Mouse (Mus musculus): ENCODE measurements around the gene Kcnk6.
A peak's percentile ranks its signal among the peaks of the same experiment; 100 is the strongest.

The Kcnk6 gene

DNA sequence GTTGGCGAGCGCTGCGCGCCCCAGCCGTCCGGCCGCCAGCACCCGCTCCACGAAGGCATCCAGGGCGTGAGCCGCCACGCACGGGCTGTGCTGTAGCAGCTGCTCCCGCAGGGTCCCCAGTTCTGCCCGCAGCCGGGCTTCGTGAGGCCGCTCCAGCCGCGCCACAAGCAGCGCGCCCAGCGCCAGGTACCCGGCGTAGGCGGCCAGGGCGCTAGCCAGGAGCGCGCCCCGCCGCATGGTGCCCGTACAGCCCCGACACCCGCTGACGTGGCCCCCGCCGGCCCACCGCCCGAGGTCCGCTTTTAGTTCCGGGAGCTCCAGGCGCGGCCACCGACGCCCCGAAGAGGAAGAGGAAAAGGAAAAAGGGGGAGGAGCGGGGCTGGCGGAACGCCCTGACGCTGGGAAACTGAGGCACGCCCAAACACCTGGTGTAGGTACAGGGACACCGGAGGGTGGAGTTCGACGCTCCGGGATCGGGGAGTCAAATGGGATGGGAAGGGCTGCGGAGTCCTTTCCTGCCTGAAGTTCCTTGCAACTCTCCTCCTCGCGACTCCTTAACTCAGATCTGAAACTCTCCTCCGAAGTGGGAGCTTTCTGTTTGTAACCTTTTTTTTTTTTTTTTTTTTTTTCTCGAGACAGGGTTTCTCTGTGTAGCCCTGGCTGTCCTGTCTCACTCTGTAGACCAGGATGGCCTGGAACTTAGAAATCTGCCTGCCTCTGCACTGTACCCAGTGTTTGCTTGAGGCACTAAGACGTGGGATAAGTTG lies at the start of gene Kcnk6:
Gene Kcnk6, minus strand, starts transcription at position 269 of the 767 bp plus-strand sequence.
- DNase-seq, result peak; percentile 72

DNA sequence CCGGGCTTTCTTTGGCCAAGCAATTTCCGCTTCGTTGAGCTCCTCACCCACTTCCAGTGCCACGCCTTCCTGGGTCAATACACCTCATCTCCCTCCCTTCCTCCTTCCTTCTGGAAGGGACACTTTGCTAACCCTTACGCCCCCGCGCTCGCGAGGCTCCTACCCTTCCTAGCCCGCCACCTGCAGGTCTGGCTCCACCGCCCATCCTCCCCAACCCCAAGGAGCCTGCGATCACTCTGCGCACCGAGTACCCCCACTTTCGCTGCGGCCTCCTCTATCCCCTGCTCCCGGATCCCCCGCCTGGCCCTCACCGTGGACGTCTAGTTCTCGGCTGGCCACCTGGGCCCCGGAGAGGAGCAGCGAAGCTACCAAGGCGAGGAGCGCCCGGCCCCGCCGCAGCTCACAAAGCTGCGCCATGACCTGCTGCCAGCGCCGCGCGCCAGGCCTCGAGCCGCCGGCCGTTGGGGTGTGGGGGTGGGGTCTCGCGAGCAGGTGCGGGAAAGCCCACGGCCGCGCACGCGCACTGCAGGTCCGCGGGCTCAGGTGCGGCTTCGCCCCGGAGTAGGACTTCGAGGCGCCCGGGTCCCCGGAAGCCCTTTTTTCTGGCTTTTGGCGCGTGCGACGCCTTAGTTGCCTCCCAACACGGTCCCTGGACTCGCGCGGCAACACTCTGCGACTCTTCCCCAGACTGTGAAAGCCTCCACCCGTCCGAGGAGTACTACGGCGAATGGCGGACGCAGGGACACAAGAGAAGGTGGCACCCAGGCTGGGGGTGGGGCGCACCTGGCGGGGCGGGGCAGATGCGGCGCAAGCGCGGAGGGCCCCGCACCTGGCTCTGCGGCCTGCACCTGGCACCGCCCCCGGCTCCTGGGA lies 49.1 kb upstream of the Kcnk6 start, which contains the start of gene Spint2:
Gene Spint2, minus strand, starts transcription at position 712 of the 873 bp plus-strand sequence.
- peak; percentile 93 for DNase-seq

DNA sequence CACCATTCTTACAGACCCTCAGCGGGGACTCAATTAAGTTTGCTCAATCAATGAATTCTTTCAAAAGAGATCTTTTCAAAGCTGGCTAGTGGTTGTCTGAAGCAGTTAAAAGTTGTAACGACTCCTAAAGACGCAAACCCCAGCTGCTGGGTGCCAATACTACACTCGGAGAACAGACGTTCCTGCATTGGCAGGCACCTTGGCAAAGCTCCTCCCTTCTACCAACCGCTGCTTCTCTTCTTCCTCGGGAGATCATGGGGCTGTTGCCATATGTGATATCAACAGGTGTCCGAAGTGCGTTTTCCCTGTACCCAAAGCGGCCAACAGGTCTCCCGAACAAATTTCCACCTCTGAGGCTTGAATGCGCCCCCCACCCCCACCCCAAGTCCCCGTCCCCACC lies 48.5 kb upstream of the Kcnk6 start:
- DNase-seq, result no peak

DNA sequence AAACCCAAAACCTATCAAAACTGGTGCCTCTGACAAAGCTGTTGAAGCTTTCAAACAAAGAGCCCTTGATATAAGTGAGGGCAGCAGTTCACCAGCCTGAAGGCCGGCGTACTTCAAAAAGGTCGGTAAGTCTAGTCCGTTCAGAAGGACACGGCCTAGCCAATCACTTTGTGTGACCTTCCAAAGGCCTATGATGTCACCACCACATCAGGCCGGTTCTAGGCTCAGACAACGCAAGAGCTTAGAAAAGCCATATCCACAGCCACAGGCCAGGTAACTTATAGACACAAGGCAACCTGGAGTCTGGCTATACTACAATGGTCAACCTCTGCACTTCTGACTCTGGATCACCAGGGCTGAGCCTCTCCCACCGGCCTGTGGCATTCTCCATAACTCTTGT lies 47.6 kb upstream of the Kcnk6 start:
- DNase-seq, result no peak

DNA sequence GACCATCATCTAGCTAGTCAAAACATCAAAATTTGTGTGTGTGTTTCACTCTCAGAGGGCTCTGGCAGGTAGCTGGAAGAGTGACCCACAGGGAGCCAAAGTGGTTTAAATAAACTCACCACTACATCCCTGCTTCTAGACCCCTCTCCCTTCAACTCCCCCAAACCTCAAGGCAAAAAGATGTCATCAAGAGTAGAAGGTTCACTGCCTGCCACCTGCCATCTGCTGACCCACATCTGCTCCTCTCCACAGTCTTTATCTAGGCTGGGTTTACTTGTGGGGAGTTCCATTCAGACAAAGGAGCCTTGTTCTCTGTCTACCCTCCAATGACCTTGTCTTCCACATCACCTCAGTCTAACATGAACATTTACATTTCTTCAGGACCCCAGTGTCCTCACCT lies 46.9 kb upstream of the Kcnk6 start:
- no peak for DNase-seq

DNA sequence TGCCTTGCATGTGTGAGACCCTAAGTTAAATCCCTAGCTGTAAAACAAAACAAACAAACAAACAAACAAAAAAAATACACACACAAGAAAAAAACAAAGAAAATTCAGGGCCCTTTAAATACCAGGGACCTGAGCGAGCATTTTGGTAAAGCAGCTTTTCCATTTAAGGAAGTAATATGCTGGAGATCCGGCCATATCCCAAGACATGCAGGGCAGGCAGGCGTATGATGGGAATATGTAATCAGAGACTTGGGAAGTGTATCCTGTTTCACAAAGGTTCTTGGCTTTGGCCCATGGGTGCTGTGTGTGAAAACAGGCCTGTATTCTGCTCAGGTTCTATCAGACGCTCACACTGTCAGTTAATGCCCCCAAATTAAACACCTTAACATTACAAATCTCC lies 45.2 kb upstream of the Kcnk6 start:
- no peak for DNase-seq

DNA sequence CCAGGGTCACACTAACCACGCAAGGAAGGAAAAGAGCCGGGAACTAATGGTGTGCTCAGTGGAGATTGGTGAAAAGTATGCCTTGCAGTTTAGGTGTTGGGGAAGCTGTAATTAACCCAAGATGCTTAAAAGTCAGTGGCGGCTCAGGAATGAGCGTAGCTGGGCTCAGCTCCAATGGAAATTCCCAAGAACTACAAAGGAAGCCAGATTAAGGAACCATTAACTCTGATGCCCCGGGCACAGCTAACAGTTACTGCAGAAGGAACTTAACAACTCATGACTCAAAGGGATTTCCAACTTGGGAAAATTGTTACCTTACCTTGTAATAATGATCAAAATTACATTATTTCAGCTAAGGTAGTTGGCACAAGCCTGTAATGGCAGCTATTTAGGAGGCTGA lies 44.4 kb upstream of the Kcnk6 start:
- DNase-seq, result peak; percentile 67

DNA sequence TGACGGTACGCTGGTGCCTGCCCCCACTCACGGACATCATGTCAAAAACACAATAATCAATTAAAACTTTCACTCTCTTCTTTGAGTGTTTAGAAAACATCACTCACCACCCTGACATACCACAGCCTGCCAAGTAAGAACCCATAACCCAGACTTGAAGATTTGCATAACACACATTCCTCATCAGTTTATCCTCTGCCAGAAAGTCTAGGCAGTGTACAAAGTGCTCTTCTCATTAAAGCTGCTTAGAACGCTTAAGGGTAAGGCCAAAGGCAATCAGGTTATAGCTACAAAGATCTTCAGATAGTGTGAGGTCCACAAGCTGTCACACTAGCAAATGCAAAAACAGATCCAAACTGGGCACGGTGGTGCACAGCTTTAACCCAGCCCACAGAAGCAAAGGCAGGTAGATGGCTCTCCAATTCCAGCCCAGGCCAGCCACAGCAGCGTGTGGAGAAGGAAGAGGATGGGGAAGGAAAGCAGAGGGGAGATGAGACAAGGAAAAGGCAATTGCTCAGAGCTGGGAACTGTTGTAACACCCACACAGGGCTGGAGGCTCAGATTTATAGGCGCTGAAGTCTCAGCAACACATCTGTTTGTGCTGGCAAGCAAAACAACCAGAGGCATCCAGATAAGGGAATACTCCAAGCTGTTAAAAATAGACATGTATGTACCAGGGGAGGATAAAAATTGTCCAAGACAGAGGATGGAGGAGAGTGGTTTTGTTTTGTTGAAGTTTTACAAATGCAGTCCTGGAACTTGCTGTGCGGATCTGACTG lies 39.6 kb upstream of the Kcnk6 start:
- peak; percentile 42 for DNase-seq

DNA sequence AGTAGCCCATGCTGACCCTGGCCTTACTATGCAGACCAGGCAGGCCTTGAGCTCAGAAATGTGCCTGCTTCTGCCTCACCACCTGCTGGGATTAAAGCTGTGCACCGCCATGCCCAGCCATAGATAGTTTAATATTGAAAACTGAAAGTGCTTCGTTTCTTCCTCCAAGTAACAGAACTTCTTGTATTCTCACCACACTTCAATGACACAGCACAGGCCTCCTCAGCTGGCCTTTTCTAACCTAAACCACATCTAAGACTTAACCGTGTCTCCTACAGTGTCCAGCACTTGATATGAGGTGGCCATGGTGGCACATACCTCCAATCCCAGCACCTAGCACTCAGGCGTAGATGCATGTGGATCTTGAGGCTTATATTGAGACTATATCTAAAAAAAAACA lies 38.1 kb upstream of the Kcnk6 start:
- no peak for DNase-seq

DNA sequence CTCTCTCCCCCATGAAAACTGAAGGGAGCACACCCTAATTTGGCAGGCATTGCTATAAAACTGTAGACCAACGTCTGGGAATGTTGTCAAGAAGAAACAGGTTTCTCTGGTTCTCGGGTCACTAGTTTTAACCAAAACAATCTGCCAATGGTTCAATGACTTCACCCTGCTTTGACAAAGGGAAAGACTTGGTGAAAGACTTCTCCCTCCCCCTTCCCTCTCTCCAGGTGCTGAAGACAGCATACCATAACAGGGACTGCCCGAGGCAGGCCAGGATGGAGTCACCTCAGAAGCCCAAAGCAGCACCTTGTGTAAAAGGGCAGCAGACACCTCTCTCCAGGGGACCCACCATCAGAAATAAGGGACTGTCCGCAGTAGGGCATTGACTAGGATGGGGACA lies 34.6 kb upstream of the Kcnk6 start:
- peak; percentile 22 for DNase-seq

DNA sequence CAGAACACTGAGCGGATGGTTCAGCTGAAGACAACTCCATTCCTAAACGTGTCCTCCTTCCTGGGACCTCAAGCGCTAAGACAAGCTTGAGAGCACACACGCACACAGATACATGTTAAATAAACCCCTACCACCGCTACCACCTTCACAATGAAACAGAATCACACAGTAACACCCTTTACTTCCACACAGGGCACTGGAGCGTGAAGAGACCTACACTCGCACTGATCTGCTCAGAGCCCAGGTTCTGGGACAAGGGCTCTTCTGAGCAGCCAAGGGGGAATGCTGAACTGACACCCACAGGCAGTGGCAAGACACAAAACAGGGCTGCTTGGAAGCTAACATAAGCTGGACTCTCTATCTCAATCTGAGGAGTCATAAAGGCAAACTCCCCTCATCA lies 33.3 kb upstream of the Kcnk6 start:
- DNase-seq, result no peak

DNA sequence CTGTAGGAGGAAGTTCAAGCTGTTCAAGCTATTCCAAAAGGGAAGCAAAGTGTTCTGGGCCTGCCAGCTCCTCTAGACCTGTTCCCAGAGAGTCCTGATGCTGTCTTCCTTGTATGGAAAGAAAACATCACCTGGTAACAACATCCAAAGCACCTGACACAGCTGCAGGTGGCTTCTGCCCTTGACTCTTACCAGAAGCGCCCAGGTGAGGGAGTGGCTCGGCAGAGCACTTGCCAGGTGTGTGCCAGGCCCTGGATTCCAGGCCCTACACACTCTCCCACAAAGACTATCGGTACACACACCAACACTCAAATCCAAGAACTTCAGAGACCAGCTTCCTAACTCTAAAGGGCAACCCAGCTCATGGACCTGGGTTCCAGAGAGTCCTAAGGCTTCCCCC lies 31.5 kb upstream of the Kcnk6 start:
- DNase-seq, result no peak

DNA sequence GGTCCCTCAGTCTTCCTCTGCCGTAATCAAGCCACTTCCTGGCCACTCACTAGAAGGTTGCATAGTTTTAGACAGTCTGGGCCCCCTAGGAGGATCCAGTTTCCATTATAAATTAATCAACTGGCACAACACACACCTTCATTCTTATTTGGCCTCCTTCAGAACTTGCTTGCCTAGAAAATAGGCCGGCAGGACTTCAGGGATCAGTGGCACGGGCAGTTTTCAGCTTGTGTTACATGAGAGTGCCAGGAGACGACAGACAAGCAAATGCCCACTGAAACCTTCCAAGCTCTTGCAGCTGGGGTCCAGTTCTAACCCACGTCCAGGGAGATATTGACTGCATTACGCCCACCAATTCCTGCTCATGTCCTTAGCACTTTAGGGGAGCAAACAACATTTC lies 29.8 kb upstream of the Kcnk6 start:
- no peak for DNase-seq

DNA sequence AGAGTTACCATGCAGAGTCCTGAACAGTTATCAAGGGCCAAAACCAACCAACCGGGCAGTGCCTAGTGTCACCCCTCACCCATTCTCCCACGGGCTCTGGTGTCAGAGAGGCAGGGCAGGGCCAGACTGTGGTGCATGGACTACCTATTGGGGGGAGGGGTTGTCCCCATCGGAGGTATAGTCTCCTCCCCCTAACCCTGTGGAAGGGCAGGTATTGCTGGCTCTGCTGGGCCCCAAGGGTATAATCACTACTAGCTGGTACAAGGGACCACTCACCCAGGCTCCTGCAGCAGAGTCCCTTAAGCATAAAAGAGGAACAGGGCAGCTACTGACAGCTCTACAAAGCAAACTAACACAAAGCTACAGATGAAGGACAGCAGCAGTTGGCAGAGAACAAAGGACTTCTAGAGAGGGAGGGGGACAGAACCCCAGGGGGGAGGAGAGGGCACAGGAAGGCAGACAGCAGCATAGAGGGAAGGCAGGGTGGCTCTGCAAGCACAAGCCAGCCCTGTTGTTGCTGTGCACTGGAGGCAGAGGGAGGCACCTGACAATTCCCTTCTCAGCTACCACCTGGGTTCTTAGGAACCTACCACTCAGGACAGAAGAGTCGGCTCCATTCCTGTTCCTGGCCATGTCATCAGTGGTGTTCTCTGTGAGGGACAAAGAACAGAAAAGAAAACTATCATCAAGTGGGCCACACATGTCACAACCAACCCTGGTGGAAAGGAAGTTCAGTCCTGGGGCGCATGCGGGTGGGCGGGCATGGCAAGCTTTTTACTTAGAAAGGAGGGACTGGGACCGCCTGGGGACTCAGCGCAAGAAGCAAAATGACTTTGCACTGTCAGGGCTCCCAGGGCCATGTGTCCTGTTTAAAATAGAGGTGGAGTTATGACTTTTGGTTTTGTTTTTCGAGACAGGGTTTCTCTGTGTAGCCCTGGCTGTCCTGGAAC lies 27.7 kb upstream of the Kcnk6 start:
- no peak for DNase-seq

DNA sequence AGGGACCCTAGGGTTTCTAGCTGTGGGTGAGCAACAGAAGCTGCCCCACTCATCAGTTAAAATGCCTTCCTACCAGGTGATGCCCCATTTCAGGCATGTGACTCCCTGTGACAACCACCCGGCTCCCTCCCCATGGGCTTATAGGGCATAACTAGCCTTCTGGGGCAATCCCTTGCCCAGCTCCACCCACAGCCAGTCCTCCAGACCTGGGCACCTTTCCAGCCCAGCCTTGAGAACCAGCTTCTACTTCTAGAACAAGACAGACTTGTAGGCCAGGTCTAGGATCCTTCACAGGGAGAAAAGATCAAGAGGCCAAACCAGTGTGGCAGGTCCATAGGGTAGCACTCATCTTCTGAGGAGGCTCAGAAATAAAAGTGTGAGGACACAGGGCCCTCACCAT lies 25.1 kb upstream of the Kcnk6 start:
- peak; percentile 69 for DNase-seq

DNA sequence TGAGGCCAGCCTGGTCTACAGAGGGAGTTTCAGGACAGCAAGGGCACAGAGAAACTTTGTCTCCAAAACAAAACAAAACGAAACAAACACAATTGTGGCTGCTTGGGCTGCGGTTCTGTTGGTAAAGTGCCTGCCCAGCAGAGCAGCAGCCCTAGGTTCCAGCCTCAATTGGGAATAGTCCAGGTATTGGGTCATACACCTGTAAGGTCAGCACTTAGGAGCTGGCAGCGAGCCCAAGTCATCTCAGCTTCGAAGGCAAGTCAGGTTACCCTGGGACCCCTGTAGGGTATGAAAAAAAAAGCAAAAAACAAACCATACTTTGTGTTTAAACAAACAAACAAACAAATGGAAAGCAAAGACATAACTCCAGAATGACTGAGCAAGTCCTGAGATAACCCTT lies 23.6 kb upstream of the Kcnk6 start:
- no peak for DNase-seq

DNA sequence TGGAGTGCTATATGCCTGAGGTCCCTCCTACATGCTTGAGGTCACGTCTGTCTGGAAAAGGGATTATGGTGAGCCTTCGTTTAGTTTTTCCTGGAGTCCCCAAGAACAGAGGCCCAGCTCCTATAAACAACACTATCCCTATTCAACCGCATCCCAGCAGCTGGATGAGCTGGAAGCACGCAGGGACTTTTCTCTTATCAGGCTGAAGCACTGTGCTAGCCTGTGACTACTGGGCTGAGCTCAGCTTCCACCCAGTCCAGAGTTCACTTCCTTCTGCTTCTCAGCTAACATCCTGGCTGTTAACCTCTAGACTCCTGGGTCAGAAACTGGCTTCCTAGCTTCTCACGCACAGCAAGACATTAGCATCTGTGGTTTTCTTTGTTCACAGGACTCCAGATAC lies 21.5 kb upstream of the Kcnk6 start:
- peak; percentile 54 for DNase-seq

DNA sequence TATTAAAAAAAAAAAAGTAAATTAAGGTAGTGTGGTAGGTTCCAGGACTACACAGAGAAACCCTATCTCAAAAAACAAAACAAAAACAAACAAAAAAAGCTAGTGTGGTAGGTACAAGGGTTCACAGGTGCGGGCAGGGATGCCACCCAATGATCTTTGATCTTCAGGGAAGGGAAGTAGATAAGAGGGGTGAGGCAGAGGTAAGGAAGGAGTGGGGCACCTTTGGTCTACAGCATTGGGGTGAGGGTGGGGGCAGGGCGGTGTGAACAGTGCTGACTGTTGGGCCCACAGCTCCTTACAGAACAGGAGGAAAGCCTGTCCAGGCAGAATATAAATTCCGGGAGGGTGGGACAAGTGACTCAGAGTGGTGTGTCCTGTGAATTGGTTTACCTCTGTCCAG lies 18.9 kb upstream of the Kcnk6 start:
- DNase-seq, result no peak

DNA sequence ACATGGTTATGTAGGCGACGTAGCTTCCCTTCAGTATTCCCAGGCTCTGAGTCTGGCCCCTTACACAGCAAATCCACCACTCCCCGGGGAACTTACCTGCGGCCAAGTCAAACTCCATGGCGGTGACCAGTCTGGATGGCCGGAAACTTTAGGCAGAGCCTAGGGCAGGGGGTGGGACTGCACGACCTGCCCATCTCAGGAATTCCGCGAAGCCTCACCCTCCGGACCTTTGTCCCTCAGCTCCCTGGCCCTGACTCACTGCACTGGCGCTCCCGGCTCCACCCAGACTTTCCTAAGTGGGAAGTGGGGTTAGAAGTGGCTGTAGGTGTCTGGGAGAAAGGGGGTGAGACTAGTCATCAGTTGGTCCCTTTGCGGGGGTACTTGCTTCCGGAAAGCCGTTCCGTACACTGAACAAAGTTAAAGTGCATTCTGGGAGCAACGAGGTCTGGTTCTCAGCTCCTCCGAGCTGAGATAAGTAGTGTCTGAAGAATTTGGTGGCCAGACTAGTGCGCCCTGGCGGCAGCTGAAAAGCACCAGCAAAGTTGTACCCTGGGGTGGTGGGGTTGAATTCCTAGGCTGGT lies 16.0 kb upstream of the Kcnk6 start, which contains the start of gene 2200002D01Rik:
Gene 2200002D01Rik, minus strand, starts transcription at position 206 of the 581 bp plus-strand sequence.
- DNase-seq, result peak; percentile 72

DNA sequence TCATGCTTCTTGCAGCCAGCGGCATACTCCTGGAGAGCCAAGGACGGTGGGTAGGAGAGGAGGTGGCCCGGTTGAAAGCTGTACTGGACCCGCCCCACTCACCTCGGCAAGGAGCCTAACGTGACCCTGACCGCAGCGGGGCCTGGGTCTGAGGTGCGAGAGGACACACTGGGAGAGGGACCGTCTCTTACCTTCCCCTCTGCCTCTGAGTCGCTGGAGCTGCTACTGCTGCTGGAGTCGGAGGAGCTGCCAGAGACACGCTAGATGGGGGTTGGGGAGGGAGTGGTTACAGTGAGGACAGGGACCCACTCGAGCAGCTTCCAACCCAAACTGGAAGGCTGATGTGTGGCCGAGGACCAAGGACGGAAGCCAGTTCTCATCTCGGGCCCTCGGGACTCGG lies 15.4 kb upstream of the Kcnk6 start:
- peak; percentile 62 for DNase-seq

DNA sequence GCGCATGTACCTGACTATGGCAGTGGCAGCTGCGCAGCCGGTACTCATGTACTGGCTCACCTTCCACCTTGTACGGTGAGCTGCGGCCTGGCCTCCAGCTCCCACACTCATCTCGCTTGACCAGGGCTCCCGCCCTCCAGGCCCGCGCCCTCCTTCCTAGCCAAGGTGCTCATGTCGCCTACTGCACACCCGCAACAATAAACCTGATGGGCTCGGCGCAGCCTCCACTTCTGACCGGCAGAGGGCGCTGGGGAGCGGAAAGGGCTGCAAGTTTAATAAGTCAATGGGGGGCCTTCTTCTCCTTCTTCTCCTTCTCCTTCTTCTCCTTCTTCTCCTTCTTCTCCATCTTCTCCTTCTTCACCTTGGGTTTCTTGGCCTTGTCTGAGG lies 15.0 kb upstream of the Kcnk6 start:
- peak; percentile 89 for DNase-seq
